Mouse (Mus musculus): Measurements from ENCODE around the gene Tph1.
A peak's percentile ranks its signal among the peaks of the same experiment; 100 is the strongest.

DNA sequence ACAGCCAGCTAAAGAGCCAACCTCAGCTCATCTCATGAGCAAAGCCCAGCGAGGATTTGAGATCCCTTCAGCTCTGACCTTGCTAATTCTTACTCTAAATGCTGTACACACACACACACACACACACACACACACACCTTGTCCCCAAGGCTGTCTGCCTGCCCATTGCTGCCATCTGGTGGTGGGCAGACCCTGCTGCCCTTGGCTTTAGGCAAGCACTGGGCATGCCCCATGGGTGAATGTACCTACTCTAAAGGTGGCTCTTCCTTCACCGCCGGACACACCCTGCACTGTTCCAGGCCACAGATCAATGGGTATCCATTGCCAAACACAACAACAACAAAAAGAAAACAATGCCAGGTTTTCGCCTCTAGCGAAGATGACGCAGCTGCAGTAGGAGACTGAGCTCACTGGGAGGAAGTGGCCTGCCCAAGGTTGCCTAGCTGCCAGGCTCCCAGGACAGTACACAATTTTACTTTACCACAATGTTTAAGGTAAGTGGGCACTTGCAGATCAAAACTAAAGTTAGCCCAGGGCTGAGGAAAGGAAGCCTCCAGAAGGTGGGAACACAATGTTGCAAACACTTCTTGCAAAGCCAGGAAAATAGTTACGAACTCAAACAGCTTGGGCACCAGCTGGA lies 65.8 kb downstream of the Tph1 start:
- TF ChIP-seq CTCF (IDR thresholded peaks at IDR 0.05; ENCODE audit: low read depth, low read length): peak; percentile 97
- TF ChIP-seq POLR2A (IDR thresholded peaks at IDR 0.05; ENCODE audit: extremely low read depth, insufficient read depth, low read length): no peak
